Mouse (Mus musculus): ENCODE measurements at regions not wholly inside any gene's neighbourhood (a gene's known extent, or its start where the extent isn't known, plus 50 kb on each side); places are given as distances from the start of the nearest gene placed in this dataset.

DNA sequence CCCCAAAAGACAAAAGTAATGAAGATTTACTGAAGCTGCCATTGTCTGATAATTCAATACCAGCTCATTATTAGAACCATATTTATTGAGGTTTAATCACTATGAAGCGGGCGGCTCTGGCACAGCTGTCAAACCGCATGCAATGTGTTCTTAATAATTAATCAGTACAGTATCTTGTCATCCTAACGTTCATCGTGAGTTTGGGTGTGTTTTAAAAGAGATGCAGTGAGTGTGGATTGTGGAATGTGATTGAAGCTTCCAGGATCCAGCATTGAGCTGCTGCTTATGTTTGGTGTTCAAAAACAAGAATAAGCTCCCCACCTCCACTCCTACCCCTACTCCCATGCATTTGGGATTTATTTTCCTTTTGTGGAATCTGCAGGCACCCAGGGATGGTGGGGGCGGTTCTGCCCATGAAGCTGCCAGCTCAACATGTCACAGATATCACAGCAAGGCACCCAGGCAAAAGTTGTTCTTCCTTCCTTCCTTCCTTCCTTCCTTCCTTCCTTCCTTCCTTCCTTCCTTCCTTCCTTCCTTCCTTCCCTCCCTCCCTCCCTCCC, 224.6 kb downstream of the Ttc32 start:
- no peak for DNase-seq (ENCODE audit: low spot score)
- intact Hi-C loops (cut with DNase I) = loop anchor here (10.0 kb wide), 1 partner anchor 320 kb away; the partner anchor contains the start of gene Osr1

DNA sequence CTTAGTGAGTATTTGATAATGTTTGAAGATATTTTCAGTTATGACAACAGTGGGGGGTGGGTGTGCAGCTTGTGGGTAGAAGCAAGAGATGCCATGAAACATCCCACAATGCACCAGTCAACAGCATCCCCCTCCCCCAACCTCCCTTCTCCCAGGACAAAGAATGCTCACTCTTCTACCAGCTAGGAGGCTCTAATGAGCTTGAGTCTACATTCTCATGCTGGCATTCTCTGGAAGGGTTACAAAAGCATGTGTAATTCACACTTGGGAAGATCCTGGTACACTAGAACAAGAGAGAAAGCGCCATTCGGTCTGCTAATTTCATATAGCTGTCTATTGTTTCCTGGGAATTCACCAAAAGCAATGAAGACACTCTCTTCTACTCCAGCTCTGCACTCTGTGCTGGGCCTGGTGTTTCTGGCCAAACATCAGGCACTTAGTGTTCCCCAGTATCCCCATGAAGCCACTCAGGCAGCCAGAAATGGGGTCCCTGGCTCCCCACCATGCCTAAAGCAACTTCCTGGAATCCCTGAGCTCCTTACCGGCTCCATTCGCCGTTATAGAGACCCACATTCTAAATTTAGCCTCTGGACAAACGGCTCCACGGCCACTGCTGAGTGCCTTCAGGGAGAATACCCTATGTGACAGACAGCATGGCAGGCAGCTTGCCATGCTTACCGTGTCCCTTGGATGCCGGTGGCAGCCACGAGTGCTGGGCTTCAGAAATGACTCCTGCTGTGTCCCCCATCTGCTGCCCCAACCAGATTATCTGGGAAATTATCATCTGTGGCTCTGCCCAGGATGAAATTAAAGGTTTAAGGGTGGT, 226.1 kb downstream of the Ttc32 start:
- intact Hi-C loops (cut with DNase I) = loop anchor here (10.0 kb wide), 1 partner anchor 319 kb away; the partner anchor contains the start of gene Osr1
- no peak for DNase-seq (ENCODE audit: low spot score)

DNA sequence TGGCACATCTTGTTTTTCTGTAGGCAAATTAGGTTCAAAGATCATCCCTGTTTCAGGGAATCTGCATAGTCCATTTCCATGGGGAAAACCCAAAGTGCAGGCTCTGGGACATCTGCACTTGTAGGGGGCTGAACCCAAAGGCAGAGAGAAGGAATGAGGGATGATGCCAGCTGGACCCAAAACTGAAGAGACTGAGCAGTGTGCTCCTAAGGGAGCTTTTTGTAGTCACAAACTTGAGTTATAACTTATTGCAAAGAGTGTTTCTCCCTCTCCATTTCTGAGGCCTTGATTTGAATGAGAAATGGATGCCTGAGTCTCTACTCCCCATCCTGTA, 226.7 kb downstream of the Ttc32 start:
- intact Hi-C loops (cut with DNase I) = loop anchor here (10.0 kb wide), 1 partner anchor 318 kb away; the partner anchor contains the start of gene Osr1
- no peak for DNase-seq (ENCODE audit: low spot score)

DNA sequence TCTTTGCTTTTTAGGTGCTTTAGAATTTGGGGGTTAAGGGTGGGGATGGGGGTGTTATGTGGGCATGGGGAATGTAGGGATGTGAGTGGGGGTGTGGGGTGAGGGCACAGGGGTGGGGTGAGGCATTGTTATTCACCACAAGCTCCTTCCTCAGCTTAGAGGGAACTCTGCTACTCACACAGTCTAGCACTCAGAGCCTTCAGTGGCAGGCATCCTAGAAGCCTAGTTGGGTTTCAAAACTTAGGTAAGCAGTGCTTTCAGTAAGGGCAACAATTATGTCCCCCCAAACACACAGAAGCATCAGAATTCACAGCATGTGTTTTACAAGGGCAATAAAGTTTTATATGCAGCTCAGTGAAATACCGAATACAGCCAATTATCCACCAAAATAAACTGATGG, 228.4 kb downstream of the Ttc32 start:
- intact Hi-C loops (cut with DNase I) = loop anchor here (10.0 kb wide), 1 partner anchor 317 kb away; the partner anchor contains the start of gene Osr1
- DNase-seq (ENCODE audit: low spot score) = no peak

DNA sequence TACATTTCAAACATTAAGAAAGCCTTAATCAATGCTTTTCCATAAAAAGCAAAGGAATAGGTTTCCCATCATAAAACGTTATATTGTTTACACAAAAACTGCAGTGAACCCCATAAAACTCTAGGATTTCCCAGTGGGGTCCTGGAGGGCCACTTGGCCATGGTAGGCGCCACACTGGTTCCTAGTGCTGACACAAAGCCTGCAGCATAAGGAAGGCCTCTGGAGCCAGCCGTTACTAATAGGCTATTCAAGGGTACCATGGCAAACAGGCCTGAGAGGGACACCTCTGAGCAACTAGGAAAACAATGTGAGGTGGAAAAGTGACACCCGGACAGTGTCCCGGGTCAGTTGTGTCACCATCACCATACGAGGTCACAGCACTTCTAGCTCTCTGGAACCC, 231.9 kb downstream of the Ttc32 start:
- intact Hi-C loops (cut with DNase I) = no loop called here
- no peak for DNase-seq (ENCODE audit: low spot score)

DNA sequence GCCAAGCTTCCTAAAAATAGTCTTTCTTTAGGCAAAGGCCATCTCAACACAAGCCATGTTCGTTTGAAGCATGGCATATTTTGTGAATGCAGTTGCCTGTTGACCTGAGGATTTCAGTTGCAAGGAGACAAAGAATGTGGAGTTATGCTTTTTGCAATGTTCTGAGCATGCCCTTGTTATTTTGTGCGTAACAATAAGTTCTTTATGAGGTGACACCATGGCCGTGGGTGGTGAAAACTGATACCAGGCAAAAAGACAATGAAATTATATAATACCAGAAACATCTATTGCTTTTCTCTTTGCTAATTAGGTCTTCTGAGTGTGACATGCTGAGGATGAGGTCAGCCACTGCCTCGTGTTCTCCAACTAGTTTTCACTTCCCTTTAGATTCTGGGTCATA, 236.4 kb downstream of the Ttc32 start:
- intact Hi-C loops (cut with DNase I) = no loop called here
- DNase-seq (ENCODE audit: low spot score) = no peak

DNA sequence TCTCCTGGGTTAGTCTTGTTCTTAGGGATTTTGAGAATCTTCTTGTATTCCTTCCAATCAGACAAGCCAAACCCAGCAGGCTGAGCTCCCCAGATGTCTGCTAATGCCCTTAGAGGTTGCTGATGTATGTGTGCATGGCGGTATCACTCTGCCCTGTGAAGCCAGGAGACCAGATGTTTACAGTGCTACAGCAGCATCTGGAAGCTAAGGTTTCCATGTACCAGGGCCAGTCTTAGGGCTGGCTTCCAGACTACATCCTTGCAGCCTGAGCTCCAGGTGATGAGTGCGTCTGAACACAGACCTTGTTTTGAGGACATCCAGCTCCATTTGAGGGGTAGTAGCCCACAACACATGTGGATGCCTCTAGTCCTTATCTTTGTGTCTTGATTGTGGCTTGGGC, 241.7 kb downstream of the Ttc32 start:
- intact Hi-C loops (cut with DNase I) = no loop called here

DNA sequence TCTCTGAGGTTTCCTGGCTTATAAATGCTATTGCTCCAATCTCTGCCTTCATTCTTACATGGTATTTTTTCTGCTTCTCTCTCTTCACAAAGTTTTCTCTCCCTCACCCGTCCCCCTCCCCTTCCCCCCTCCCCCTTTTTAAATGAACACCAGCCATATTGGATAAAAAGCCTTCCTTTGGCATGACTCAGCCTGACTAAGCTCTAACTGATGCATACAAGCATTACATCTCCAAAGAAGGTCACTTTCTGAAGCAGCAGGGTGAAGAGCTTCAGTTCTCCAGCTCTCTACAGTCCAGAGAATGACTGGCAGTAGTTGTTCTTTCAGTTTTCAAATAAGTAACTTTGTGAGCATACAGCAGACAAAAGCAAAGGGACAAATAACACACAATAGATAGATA, 244.4 kb downstream of the Ttc32 start:
- DNase-seq (ENCODE audit: low spot score) = no peak
- intact Hi-C loops (cut with DNase I) = no loop called here

More for the DNA sequence above, 241.7 kb downstream of the Ttc32 start:
- no peak for DNase-seq (ENCODE audit: low spot score)

DNA sequence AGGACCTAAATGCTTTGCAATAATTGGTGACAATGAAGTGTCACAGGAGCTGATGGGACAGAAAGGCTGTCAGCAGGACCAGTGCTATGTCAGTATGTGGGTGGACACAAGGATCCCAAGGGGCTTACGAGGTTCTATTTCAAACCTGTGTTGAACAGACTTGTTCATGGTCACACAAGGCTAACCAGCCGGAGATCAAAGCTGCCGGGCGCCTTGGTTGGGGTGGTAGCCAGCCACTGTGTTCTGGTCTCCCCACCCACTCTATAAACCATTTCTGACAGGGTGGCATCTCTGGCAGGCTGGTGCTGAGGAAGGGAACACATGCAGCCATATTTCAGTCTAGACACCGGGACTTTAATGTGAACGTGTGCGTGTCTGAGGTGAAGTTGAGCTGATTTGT, 245.9 kb downstream of the Ttc32 start:
- no peak for DNase-seq (ENCODE audit: low spot score)
- intact Hi-C loops (cut with DNase I) = no loop called here

DNA sequence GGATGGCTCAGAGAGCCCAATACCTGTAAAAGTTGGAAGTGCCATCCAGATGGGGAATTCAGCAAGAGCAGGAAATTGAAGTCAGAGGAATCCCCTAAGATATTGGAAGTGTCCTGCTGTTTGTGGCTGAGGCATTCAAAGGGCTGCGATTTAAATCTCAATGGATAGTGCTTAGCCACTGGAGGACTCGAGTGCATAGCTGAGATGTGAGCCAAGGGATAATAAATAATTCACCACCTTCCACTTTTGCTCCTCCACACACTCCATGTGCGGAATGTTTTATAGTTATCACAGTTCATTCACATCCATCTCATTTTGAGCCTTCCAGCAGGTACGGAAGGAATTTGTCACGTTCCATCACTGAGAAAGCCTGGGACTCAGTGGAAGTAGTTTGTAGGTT, 248.9 kb downstream of the Ttc32 start:
- DNase-seq (ENCODE audit: low spot score) = no peak
- intact Hi-C loops (cut with DNase I) = no loop called here

DNA sequence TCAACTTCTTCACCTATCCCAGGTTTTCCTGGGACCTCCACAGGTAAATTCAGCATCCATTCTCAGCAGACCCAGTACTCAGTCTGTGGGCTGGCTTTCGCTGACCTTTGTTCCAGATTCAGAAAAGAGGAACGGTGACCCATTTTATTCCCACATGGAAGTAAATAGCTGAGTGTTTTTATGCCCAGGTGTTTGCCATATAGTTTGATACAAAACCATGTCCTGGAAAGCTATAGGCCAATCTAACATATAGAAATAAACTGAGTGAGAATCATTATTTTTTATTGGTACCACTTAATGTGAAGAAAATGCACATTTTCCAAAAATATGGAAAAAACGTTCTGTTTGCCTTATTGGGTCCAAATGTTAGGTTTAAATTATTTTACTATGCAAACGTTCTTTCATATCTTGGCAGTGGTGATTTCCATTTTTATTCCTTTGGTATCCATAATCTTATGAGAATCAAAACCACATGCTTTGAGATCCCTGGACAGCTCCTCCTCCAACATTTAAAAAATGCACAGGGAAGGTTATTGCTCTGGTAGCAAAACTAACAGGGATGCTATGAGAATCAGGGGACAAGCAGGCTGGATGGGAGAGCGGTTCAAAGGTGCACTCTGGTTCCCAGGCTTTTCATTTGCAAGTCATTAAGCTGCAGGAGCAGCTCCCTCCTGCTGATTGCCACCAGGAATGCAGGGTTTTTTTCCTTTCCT, 250.3 kb downstream of the Ttc32 start:
- intact Hi-C loops (cut with DNase I) = no loop called here
- no peak for DNase-seq (ENCODE audit: low spot score)

DNA sequence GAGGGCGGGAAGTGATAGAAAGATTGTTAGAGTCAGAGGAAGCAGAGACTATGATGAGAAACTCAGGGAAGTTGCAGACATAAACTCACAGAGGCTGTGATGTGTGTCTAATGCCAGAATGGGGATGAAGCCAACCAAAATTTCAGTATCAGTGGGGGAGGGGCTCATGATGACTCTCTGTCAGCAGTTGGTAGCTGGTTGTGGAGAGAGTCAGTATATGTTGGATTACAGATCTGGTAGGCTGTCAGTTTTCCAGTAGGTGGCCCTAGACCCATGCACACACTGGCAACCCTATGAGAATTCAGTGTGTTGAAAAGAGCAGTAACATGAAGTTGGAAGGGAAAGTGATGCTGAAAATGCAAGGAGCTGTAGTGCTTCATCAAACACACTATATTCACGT, 257.5 kb downstream of the Ttc32 start:
- intact Hi-C loops (cut with DNase I) = no loop called here
- DNase-seq (ENCODE audit: low spot score) = no peak

DNA sequence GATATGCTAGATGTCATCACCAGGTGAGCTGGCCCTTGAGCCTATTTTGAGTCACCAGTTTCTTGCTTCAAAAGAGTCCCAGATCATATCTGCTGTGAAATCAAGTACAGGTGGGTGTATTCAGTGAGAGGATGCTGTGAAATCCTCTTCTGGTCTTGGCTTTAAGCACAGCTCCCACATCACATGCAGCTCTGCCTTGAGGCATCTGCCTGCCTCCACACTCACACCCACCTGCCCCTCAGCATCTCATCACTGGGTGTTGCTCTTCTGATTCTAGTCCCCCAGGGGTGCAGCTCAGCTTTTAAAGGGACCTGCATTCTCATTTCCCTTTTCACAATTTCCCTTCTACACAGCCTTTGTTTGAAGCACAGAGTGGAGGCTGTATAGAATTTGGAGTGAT, 262.9 kb downstream of the Ttc32 start:
- DNase-seq (ENCODE audit: low spot score) = no peak
- intact Hi-C loops (cut with DNase I) = no loop called here

DNA sequence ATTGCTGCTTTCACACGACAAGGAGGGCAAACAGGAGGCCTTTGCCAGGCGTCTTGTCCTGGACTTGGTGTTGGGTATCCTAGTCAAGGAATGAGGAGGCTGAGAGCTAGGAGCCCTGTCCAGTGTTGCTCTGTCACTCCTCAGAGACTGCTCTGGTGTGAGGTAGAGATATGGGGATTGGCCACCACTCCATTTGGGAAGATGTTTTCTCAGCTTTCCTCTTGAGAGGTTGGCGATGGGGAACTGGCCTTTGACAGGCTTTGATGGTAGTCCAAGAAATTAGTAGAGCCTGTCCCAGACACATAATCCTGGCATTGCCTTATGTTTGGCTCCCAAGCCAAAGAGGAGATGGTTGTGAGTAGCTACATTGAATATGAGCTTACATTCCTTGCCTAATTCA, 265.4 kb downstream of the Ttc32 start:
- intact Hi-C loops (cut with DNase I) = no loop called here
- no peak for DNase-seq (ENCODE audit: low spot score)

DNA sequence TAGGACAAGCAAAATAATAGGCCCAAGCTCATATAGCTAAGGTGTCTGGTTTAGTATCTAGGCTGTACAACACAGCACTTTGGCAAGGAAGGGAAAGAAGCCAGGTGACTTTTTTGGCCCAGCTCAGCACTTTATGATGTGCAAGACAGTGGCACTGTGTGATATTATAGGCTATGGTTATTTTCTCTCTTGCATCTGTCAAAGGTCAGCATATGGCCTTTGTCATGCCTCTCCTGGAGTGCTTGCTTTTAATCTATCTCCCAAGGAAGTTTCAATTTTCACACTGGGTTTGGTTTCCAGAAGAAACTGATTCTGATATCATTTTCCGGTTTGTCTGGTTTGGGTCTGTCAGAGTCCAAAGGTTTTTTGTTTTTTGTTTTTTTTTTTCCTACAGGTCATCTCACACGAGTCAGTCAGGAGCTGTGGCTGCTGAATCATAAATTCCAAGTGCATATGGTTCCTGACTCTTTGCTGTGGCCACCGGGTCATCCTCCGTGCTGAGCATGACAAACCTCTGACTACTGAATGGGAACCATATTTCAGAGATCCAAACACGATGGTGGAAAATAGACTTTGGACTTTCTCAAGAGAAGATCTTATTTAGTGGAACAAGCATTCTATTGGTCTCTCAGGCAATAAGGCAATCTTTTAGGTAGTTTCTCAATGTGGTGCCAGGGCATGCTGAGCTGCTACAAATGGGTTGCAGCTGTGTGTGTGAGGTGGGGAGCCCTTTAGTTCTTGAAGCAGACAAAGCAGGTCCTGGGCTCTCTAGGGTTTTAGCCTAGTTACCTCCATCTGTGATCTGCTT, 269.3 kb downstream of the Ttc32 start:
- DNase-seq (ENCODE audit: low spot score) = no peak
- intact Hi-C loops (cut with DNase I) = no loop called here

DNA sequence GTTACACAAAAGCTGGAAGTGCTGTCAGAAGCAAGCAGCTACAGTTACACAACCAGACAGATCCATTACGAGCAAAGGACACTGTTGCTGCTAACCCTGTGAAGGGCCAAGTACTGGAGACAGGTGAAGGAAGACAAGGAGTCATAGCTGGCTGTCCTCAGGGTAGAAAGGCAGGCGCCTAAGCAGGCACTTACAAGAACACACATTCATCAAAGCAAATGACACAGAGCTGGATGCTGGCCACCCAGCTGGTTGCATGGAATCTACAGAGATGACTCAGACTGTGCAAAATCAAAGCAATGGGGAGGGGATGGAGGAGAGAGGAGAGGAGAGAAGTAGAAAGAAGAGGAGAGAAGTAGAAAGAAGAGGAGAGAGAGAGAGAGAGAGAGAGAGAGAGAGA, 265.8 kb upstream of the Osr1 start:
- intact Hi-C loops (cut with DNase I) = no loop called here
- peak; percentile 16 for DNase-seq (ENCODE audit: low spot score)

DNA sequence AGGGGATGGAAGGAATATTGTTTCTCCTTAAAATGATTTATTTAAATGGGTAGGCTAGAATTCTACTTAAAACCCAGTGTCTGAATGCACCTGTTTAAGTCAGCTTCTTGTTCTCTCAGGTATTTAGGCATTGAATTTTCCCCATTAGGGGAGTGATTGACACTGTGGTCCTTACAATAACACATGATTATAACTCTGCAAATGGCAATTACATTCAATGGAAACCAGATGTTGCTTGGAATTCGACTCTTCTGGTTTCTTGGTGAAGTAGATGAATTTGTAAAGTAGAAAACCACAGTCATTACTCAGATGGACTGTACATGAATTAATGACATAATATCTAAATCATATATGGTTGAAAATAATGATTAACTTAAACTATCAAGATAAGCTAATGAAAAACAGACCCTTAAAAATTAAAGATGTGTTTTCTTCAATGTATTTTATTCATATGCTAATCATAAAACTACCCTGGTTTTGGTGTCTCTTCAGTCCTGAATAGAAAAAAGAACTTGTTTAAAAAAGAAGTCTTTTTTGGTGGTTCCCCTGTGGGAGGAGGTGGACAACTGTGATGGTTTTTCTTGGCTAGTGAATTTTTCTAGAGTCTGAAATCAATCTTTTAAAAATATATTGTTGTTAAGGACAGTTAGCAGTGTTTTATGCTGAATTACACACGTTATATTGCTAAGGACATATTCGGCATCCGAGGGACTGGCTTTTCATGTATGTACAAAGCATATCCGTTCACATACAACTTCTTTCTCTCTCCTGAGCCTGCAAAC, 231.8 kb upstream of the Osr1 start:
- DNase-seq (ENCODE audit: low spot score) = no peak
- intact Hi-C loops (cut with DNase I) = no loop called here

DNA sequence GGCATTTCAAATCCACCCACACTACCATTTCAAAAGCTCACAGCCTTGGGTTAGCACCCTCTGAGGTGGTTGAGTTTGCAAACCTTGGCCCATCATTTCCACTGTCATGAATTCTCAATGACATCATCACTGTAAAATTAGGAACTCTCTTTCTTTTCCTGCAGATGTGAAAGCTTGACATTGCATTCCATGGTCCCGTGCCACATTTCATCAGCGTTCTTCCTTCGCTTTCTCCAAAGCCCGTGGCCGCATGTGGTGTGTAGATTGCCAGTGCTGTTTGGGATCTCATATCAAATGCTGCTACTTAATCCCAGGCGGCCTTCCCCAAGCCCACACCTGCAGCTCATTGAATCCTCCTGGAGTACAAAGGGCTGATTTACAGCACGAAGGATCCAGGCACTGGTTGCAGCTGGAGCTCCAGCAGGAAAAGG, 231.1 kb upstream of the Osr1 start:
- no peak for DNase-seq (ENCODE audit: low spot score)
- intact Hi-C loops (cut with DNase I) = no loop called here

DNA sequence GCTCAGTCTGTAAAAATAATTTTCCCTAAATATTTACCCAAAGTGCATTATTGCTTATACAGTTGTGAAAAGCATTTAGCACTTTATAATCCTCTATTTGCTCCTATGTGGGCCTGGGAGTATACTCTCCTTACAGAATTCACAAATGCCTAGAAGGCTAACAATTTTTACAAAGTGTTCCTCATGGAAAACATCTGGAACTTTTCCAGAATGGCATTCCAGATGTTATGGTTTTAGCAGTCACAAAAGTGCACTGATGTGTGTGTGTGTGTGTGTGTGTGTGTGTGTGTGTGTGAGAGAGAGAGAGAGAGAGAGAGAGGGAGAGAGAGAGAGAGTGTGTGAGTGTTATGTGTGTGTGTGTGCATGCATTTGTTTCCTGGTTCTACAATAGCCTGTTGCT, 229.1 kb upstream of the Osr1 start:
- DNase-seq (ENCODE audit: low spot score) = no peak
- intact Hi-C loops (cut with DNase I) = no loop called here

DNA sequence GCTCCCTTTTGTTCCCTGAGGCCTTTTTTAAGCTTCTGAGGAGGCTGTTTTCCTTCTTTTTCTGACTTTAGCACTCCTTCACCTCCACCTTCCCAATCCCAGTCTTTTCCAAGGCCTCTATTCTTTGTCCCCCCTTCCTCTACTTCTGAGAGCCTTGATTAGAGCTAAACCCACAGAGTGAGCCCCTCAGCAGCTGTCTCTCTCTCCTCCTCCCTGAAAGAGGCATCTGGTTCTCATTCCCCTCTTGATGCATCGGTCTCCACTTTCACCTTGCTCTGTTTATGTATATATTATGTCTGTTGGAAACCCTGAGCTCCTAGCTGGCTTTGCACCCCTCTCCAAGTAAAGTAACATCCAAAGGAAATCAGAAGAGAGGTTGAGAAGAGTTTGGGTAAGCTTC, 224.6 kb upstream of the Osr1 start:
- no peak for DNase-seq (ENCODE audit: low spot score)
- intact Hi-C loops (cut with DNase I) = no loop called here

All from heart, postnatal 25 days (tissue).